Comparison of ENCODE assay signal across 9 mouse cellular contexts in genomic region chr2:10276194-10276593, GRCm38 (mm10).
DNase-seq lines count a peak whose midpoint lies in the region; ATAC-seq lines count a peak whose summit lies in the region.
"Had no signal": no experiment of that assay in that cellular context is flagged by ENCODE, and none has a peak within 500 bp of the region (broad histone marks: within the 10 kb centered on the region; RNA-seq: fewer than 3 reads in every experiment).

No protein-coding gene starts in this region.

- no peaks in the 10 kb centered on the region for H3K36me3 ChIP-seq in intestine, embryonic 14.5 days (ENCODE audit: control insufficient read depth, insufficient read depth, low read length)

- H3K9ac ChIP-seq in intestine, embryonic 14.5 days (ENCODE audit: low read length) = no peak overlapping the region

- no peak overlapping the region for H3K4me3 ChIP-seq in intestine, embryonic 14.5 days (ENCODE audit: low read depth, low read length)

- no peak overlapping the region for H3K4me2 ChIP-seq in intestine, embryonic 14.5 days (ENCODE audit: low read length)

- H3K27ac ChIP-seq in intestine, embryonic 14.5 days (ENCODE audit: low read depth) = peak overlapping the region; percentile 51; the same call in 1 of the 2 replicates

- no peaks in the 10 kb centered on the region for H3K27me3 ChIP-seq in intestine, embryonic 14.5 days (replicated peaks; ENCODE audit: control insufficient read depth, insufficient read depth, low read length)

- no peaks in the 10 kb centered on the region; the same call in 1 of the 2 replicates for H3K4me1 ChIP-seq in intestine, embryonic 14.5 days (replicated peaks; ENCODE audit: control insufficient read depth, insufficient read depth, low read length)

- ATAC-seq in intestine, embryonic 14.5 days (replicated peaks; ENCODE audit: low FRiP score, low TSS enrichment, low read depth) = peak; percentile 90
- no peak for ATAC-seq in erythroblast, adult 5-6 weeks (replicated peaks; ENCODE audit: low FRiP score, poor library complexity, severe bottlenecking)
- ATAC-seq: Patski had no signal

- 18% methylated on average over 2 of the region's 2 CpGs for WGBS in intestine, embryonic 14.5 days

- DNase-seq in 3T3-L1 (ENCODE audit: low read depth, low spot score) = peak; percentile 51
- peak; percentile 19 for DNase-seq in c-Kit-positive CD71-negative TER-119-negative erythroid progenitor cells, embryonic 14.5 days (ENCODE audit: low read depth)
- DNase-seq in gastrocnemius, postnatal 10 days = peak; percentile 69
- peak; percentile 67 for DNase-seq in intestine, embryonic 14.5 days (ENCODE audit: low spot score)
- DNase-seq in left cerebral cortex, adult 18-20 months (ENCODE audit: low spot score in 2 of 2) = peak; percentile 14 to 35
- DNase-seq in lung, postnatal 4 days = peak; percentile 65 to 80
- DNase-seq in right cerebral cortex, postnatal 4 days = peak; percentile 47

- no peaks in the 10 kb centered on the region for H3K9me3 ChIP-seq in intestine, embryonic 14.5 days (ENCODE audit: control insufficient read depth, low read length)

Comparison
In these comparisons a context has a peak if more than half of its experiments do, and no peak if none do; other contexts are left out.
1. DNase-seq: peak in every context shown above with its lines; median percentile 72 in lung, postnatal 4 days; 69 in gastrocnemius, postnatal 10 days; 67 in intestine, embryonic 14.5 days; 51 in 3T3-L1; 47 in right cerebral cortex, postnatal 4 days; 24 in left cerebral cortex, adult 18-20 months; 19 in c-Kit-positive CD71-negative TER-119-negative erythroid progenitor cells, embryonic 14.5 days.